In the genomic region with DNA sequence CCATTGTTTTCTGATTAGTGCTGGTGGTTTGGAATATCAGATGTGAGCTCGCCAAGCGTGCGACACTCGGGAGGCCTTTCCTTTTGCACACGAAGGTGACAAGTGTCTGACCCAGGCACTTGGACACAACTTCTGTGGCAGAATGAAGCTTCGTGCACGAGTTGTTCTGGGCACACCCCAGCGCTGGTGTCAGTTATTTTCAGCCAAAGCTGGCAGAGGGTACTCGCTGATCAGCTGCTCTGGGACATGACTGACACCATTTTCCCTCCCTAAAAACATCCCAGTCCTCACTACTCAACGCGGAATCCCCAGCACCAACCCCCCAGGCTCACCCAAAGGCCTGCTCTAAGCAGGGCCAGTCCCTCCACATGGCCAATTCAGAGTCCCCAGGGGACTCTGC, we compare ENCODE assay signal across 29 mouse cellular contexts.
DNase-seq lines count a peak whose midpoint lies in the region; ATAC-seq lines count a peak whose summit lies in the region.
"Had no signal": no experiment of that assay in that cellular context is flagged by ENCODE, and none has a peak within 500 bp of the region (broad histone marks: within the 10 kb centered on the region; RNA-seq: fewer than 3 reads in every experiment).

No protein-coding gene starts in this region.

- no peaks in the 10 kb centered on the region for H3K27me3 ChIP-seq in heart, embryonic 10.5 days (ENCODE audit: insufficient read depth, poor library complexity, severe bottlenecking)
- no peaks in the 10 kb centered on the region for H3K27me3 ChIP-seq in hindbrain, embryonic 13.5 days
- H3K27me3 ChIP-seq in hindbrain, embryonic 11.5 days (ENCODE audit: control insufficient read depth, insufficient read depth, low read length): no peaks in the 10 kb centered on the region
- no peaks in the 10 kb centered on the region for H3K27me3 ChIP-seq in neural tube, embryonic 13.5 days
- H3K27me3 ChIP-seq: embryonic facial prominence, embryonic 12.5 days; forebrain, embryonic 15.5 days; heart, embryonic 13.5 days; intestine, embryonic 15.5 days; limb, embryonic 13.5 days; lung, embryonic 15.5 days; midbrain, embryonic 12.5 days; neural tube, embryonic 12.5 days; stomach, embryonic 15.5 days had no signal

- DNase-seq in heart, adult 18-20 months: peak; percentile 41 to 72
- DNase-seq in heart, embryonic 10.5 days (ENCODE audit: low spot score): no peak
- DNase-seq in hindbrain, embryonic 11.5 days (ENCODE audit: low spot score): no peak
- no peak for DNase-seq in neural tube, embryonic 10.5 days (ENCODE audit: extremely low spot score, low spot score)
- DNase-seq: adrenal gland, postnatal 25 days; B cell, adult 2 months; cerebellum, adult 11-12 months; cerebellum, adult 9-11 months; embryo, embryonic 11 days; gastrocnemius, postnatal 10 days; kidney, adult 2 months; kidney, postnatal 36 days; retina, postnatal 1 day; right cerebral cortex, postnatal 25 days had no signal

- no peak overlapping the region for H3K4me2 ChIP-seq in hindbrain, embryonic 13.5 days
- no peak overlapping the region for H3K4me2 ChIP-seq in hindbrain, embryonic 11.5 days (replicated peaks; ENCODE audit: low read depth, low read length)
- no peak overlapping the region for H3K4me2 ChIP-seq in neural tube, embryonic 13.5 days
- H3K4me2 ChIP-seq: embryonic facial prominence, embryonic 12.5 days; forebrain, embryonic 15.5 days; heart, embryonic 13.5 days; intestine, embryonic 15.5 days; liver, embryonic 11.5 days; lung, embryonic 15.5 days; midbrain, embryonic 12.5 days; neural tube, embryonic 12.5 days; stomach, embryonic 15.5 days had no signal

- ATAC-seq in hindbrain, embryonic 13.5 days (ENCODE audit: low FRiP score): no peak
- ATAC-seq in hindbrain, embryonic 11.5 days (ENCODE audit: low FRiP score): no peak
- no peak for ATAC-seq in neural tube, embryonic 13.5 days (ENCODE audit: low read depth)
- ATAC-seq: forebrain, embryonic 15.5 days; hindbrain, embryonic 16.5 days; intestine, embryonic 15.5 days had no signal

- no peaks in the 10 kb centered on the region for H3K4me1 ChIP-seq in heart, embryonic 10.5 days
- H3K4me1 ChIP-seq in hindbrain, embryonic 13.5 days (replicated peaks): peaks cover 33% of the 10 kb centered on the region
- H3K4me1 ChIP-seq in hindbrain, embryonic 11.5 days (replicated peaks; ENCODE audit: control insufficient read depth, insufficient read depth, low read length): peaks cover 4% of the 10 kb centered on the region
- peaks cover 31% of the 10 kb centered on the region for H3K4me1 ChIP-seq in neural tube, embryonic 13.5 days (replicated peaks)
- H3K4me1 ChIP-seq: embryonic facial prominence, embryonic 12.5 days; heart, embryonic 13.5 days; intestine, embryonic 15.5 days; lung, embryonic 15.5 days; stomach, embryonic 15.5 days had no signal

- H3K9ac ChIP-seq in hindbrain, embryonic 13.5 days: peak overlapping the region; percentile 39; the same call in 1 of the 2 replicates
- no peak overlapping the region for H3K9ac ChIP-seq in hindbrain, embryonic 11.5 days (ENCODE audit: low read depth, low read length)
- H3K9ac ChIP-seq in neural tube, embryonic 13.5 days: no peak overlapping the region
- H3K9ac ChIP-seq: embryonic facial prominence, embryonic 12.5 days; forebrain, embryonic 15.5 days; heart, embryonic 13.5 days; intestine, embryonic 15.5 days; limb, embryonic 13.5 days; lung, embryonic 15.5 days; midbrain, embryonic 12.5 days; neural tube, embryonic 12.5 days; stomach, embryonic 15.5 days had no signal

- 74% methylated on average over 11 of the region's 11 CpGs for WGBS in heart, embryonic 10.5 days
- 68% methylated on average over 11 of the region's 11 CpGs for WGBS in hindbrain, embryonic 13.5 days
- WGBS in hindbrain, embryonic 11.5 days: 79% methylated on average over 11 of the region's 11 CpGs
- 78% methylated on average over 11 of the region's 11 CpGs for WGBS in neural tube, embryonic 13.5 days

- H3K9me3 ChIP-seq in heart, embryonic 10.5 days: peaks cover 2% of the 10 kb centered on the region; the same call in 1 of the 2 replicates
- peaks cover 8% of the 10 kb centered on the region for H3K9me3 ChIP-seq in hindbrain, embryonic 13.5 days
- H3K9me3 ChIP-seq in hindbrain, embryonic 11.5 days (ENCODE audit: control insufficient read depth, low read length): no peaks in the 10 kb centered on the region
- no peaks in the 10 kb centered on the region for H3K9me3 ChIP-seq in neural tube, embryonic 13.5 days
- H3K9me3 ChIP-seq: forebrain, embryonic 15.5 days; intestine, embryonic 15.5 days; lung, embryonic 15.5 days; stomach, embryonic 15.5 days had no signal

- no peaks in the 10 kb centered on the region for H3K36me3 ChIP-seq in heart, embryonic 10.5 days
- H3K36me3 ChIP-seq in hindbrain, embryonic 13.5 days: no peaks in the 10 kb centered on the region
- no peaks in the 10 kb centered on the region for H3K36me3 ChIP-seq in hindbrain, embryonic 11.5 days (ENCODE audit: control insufficient read depth, insufficient read depth, low read length)
- H3K36me3 ChIP-seq in neural tube, embryonic 13.5 days: no peaks in the 10 kb centered on the region
- H3K36me3 ChIP-seq: embryonic facial prominence, embryonic 12.5 days; forebrain, embryonic 15.5 days; heart, embryonic 13.5 days; intestine, embryonic 15.5 days; lung, embryonic 15.5 days; midbrain, embryonic 12.5 days; neural tube, embryonic 12.5 days; stomach, embryonic 15.5 days had no signal

- H3K4me3 ChIP-seq in heart, embryonic 10.5 days: no peak overlapping the region
- no peak overlapping the region for H3K4me3 ChIP-seq in hindbrain, embryonic 13.5 days
- no peak overlapping the region for H3K4me3 ChIP-seq in hindbrain, embryonic 11.5 days (ENCODE audit: low read depth, low read length)
- no peak overlapping the region for H3K4me3 ChIP-seq in neural tube, embryonic 13.5 days
- H3K4me3 ChIP-seq: embryonic facial prominence, embryonic 12.5 days; forebrain, embryonic 15.5 days; heart, embryonic 13.5 days; intestine, embryonic 15.5 days; layer of hippocampus, adult 2 months; left cerebral cortex, adult 2 months; limb, embryonic 13.5 days; lung, embryonic 15.5 days; midbrain, embryonic 12.5 days; neural tube, embryonic 12.5 days; stomach, embryonic 15.5 days had no signal

- H3K27ac ChIP-seq in heart, embryonic 10.5 days: no peak overlapping the region
- peak overlapping the region; percentile 44 for H3K27ac ChIP-seq in hindbrain, embryonic 13.5 days
- no peak overlapping the region for H3K27ac ChIP-seq in hindbrain, embryonic 11.5 days (ENCODE audit: low read depth, low read length)
- peak overlapping the region; percentile 67 for H3K27ac ChIP-seq in neural tube, embryonic 13.5 days (replicated peaks)
- H3K27ac ChIP-seq: embryonic facial prominence, embryonic 12.5 days; forebrain, embryonic 15.5 days; heart, embryonic 13.5 days; intestine, embryonic 15.5 days; layer of hippocampus, adult 2 months; left cerebral cortex, adult 2 months; limb, embryonic 13.5 days; lung, embryonic 15.5 days; midbrain, embryonic 12.5 days; neural tube, embryonic 12.5 days; stomach, embryonic 15.5 days had no signal

Comparison
In these comparisons a context has a peak if more than half of its experiments do, and no peak if none do; other contexts are left out.
1. DNase-seq: peak in heart, adult 18-20 months (2 of 2); none in heart, embryonic 10.5 days (single experiment), hindbrain, embryonic 11.5 days (single experiment) and neural tube, embryonic 10.5 days (single experiment).
2. H3K27ac ChIP-seq: peak in hindbrain, embryonic 13.5 days (single experiment) and neural tube, embryonic 13.5 days (single experiment); none in heart, embryonic 10.5 days (single experiment) and hindbrain, embryonic 11.5 days (single experiment).